Mouse (Mus musculus): Measurements from ENCODE around the gene Rps6ka2. TPM values are rescaled to one million over a fixed set of nuclear protein-coding genes. Genes with fewer than 3 reads are reported as not detected.
"Not testable (repeated sequence)": the region's sequence is repeated elsewhere in the genome, so short reads cannot be mapped to it uniquely, and the experiment has no call there.

The Rps6ka2 gene
- polyA plus RNA-seq, 1 experiment, result 15.6 TPM

DNA sequence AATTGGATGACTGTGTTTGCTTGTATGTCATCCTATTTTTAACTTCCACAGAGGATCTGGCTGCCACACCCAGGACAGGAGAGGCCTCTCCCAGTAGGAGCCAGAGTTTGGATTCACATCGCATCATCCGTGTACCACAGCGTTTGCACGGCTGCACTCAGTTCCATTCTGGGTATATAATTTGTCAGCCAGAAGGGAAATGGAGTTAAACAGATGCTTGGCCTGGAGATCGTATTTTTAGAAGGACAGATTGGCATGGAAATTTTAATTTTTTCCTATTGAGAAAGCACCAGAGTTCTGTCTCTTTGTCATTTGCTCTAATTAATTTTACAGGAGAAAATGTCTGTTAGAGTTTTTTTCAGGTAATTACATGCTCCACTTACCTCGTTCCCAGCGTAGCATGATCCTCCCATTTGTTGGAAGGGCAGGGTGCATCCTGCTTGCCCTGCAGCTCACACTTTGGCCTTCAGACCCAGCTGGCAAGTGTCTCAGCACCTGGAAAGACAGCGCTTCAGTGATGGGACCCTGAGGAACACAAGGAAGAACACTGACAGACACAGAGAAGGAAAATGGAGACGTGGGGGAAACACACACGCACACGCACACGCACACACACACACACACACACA is 116.6 kb downstream of the Rps6ka2 start:
- Histone ChIP-seq H3K4me1 (ENCODE audit: control insufficient read depth, insufficient read depth, low read length) (no peaks in the 10 kb centered on the region), H3K27ac (ENCODE audit: control insufficient read depth, insufficient read depth, low read depth, low read length) (no peak overlapping the region), H3K4me3 (ENCODE audit: control insufficient read depth, low read depth, low read length) (no peak overlapping the region), H3K36me3 (ENCODE audit: control insufficient read depth, insufficient read depth, low read length) (no peaks in the 10 kb centered on the region), H3K27me3 (ENCODE audit: control insufficient read depth, insufficient read depth, low read length) (no peaks in the 10 kb centered on the region)
- TF ChIP-seq CTCF (IDR thresholded peaks at IDR 0.05; ENCODE audit: control insufficient read depth, insufficient read depth, insufficient replicate concordance, low read depth, low read length), result no peak
- TF ChIP-seq POLR2A (IDR thresholded peaks at IDR 0.05; ENCODE audit: control insufficient read depth, low read depth, low read length), result no peak

DNA sequence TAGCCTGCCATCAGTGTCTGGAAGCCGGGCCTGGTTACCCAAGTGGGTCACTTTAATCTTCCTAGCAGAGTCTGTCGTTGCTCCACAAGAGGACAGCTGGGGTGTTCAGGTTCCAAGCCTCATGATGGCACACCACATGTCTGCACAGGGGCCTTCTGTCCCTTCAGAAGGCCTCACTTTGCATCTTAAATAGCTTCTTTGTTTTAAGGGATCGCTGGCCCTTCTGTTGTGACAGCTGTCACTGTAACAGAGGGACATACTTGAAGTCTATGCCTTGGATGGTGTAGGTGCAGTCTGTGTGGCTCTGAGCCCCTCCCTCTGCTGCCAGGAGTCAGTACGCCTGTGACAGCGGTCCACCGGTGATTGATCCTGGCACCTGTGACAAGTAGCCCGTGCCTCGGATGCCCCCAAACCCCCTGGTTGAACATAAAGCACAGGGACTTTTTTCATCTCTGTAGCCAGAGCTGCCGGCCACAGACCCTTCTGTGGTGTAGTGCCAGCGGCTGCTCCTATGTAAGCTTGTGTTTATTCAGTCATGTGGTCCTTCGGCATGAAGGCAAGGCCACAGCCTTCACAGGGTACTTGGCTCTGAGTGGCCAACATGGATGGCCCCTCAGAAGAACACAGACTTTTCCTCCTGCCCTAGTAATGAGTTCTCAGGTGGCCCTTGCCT is 122.2 kb downstream of the Rps6ka2 start:
- TF ChIP-seq CTCF (IDR thresholded peaks at IDR 0.05; ENCODE audit: control insufficient read depth, insufficient read depth, insufficient replicate concordance, low read depth, low read length) (no peak), POLR2A (IDR thresholded peaks at IDR 0.05; ENCODE audit: control insufficient read depth, low read depth, low read length) (no peak)
- no peaks in the 10 kb centered on the region for H3K4me1 ChIP-seq (ENCODE audit: control insufficient read depth, insufficient read depth, low read length)
- no peak overlapping the region for H3K27ac ChIP-seq (ENCODE audit: control insufficient read depth, insufficient read depth, low read depth, low read length)
- no peaks in the 10 kb centered on the region for H3K36me3 ChIP-seq (ENCODE audit: control insufficient read depth, insufficient read depth, low read length)
- no peaks in the 10 kb centered on the region for H3K27me3 ChIP-seq (ENCODE audit: control insufficient read depth, insufficient read depth, low read length)
- H3K4me3 ChIP-seq (ENCODE audit: control insufficient read depth, low read depth, low read length), result no peak overlapping the region

GRCm38 (mm10) chr17:7306278-7307196 is 136.6 kb downstream of the Rps6ka2 start:
- not testable (repeated sequence) for H3K27ac ChIP-seq (ENCODE audit: control insufficient read depth, insufficient read depth, low read depth, low read length); H3K4me3 ChIP-seq (ENCODE audit: control insufficient read depth, low read depth, low read length); H3K4me1 ChIP-seq (ENCODE audit: control insufficient read depth, insufficient read depth, low read length); H3K36me3 ChIP-seq (ENCODE audit: control insufficient read depth, insufficient read depth, low read length); H3K27me3 ChIP-seq (ENCODE audit: control insufficient read depth, insufficient read depth, low read length)

- H3K27me3 ChIP-seq (ENCODE audit: control insufficient read depth, insufficient read depth, low read length); H3K4me3 ChIP-seq (ENCODE audit: control insufficient read depth, low read depth, low read length); H3K4me1 ChIP-seq (ENCODE audit: control insufficient read depth, insufficient read depth, low read length); H3K36me3 ChIP-seq (ENCODE audit: control insufficient read depth, insufficient read depth, low read length); H3K27ac ChIP-seq (ENCODE audit: control insufficient read depth, insufficient read depth, low read depth, low read length): not testable (repeated sequence)
These were observed 145.9 kb downstream of the Rps6ka2 start for GRCm38 (mm10) chr17:7315693-7316382.

- H3K36me3 ChIP-seq (ENCODE audit: control insufficient read depth, insufficient read depth, low read length); H3K4me1 ChIP-seq (ENCODE audit: control insufficient read depth, insufficient read depth, low read length); H3K4me3 ChIP-seq (ENCODE audit: control insufficient read depth, low read depth, low read length); H3K27me3 ChIP-seq (ENCODE audit: control insufficient read depth, insufficient read depth, low read length); H3K27ac ChIP-seq (ENCODE audit: control insufficient read depth, insufficient read depth, low read depth, low read length): not testable (repeated sequence)
These were observed 149.9 kb downstream of the Rps6ka2 start for GRCm38 (mm10) chr17:7319789-7320188.

DNA sequence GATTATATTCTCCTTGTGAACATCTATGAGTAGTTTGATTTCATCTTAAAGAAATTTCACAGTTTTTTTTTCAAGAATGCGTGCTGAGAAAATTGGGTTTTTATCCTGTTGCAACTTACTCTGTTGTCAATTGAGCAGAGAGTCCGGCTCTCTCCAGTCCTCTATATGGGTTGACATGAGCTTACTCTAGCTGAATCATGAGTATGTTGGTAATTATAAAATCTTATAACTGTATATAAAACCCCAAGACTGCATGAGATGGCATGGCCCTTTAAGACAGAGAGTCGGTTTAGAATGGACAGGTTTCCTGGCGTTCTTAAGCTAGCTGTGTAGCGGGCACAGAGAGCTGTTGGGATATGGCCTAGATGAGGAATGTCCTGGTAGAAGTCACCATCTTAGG is 154.4 kb downstream of the Rps6ka2 start, which contains the start of gene Tcp10a:
Gene Tcp10a, plus strand, starts transcription at position 301 of the 400 bp plus-strand sequence.
- H3K27me3 ChIP-seq (ENCODE audit: control insufficient read depth, insufficient read depth, low read length); H3K36me3 ChIP-seq (ENCODE audit: control insufficient read depth, insufficient read depth, low read length); H3K4me1 ChIP-seq (ENCODE audit: control insufficient read depth, insufficient read depth, low read length); H3K27ac ChIP-seq (ENCODE audit: control insufficient read depth, insufficient read depth, low read depth, low read length): not testable (repeated sequence)
- H3K4me3 ChIP-seq (ENCODE audit: control insufficient read depth, low read depth, low read length), result peak within 1 kb of the TSS; percentile 62

DNA sequence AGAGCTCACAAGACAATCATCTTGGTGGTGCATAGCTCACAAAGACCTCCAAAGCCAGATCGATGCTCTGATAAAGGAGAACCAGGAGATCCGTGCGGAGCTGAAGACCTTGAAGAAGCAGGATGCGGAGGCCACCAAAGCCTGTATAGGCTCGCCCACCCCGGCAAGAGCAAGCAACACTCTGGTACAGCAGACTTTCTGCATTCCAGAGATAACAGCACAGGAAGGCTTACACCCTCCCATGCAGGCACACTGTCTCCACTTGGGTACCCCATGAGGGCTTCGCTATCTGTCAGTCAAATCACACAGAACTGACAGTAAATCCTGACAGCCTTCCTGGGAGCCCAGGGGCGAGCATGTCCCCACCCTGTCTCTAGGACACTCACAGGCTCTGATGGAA is 156.5 kb downstream of the Rps6ka2 start:
- not testable (repeated sequence) for H3K36me3 ChIP-seq (ENCODE audit: control insufficient read depth, insufficient read depth, low read length); H3K27ac ChIP-seq (ENCODE audit: control insufficient read depth, insufficient read depth, low read depth, low read length); H3K4me3 ChIP-seq (ENCODE audit: control insufficient read depth, low read depth, low read length); H3K4me1 ChIP-seq (ENCODE audit: control insufficient read depth, insufficient read depth, low read length); H3K27me3 ChIP-seq (ENCODE audit: control insufficient read depth, insufficient read depth, low read length)

GRCm38 (mm10) chr17:7332745-7333144 is 162.8 kb downstream of the Rps6ka2 start:
- not testable (repeated sequence) for H3K4me1 ChIP-seq (ENCODE audit: control insufficient read depth, insufficient read depth, low read length); H3K36me3 ChIP-seq (ENCODE audit: control insufficient read depth, insufficient read depth, low read length); H3K27ac ChIP-seq (ENCODE audit: control insufficient read depth, insufficient read depth, low read depth, low read length); H3K27me3 ChIP-seq (ENCODE audit: control insufficient read depth, insufficient read depth, low read length); H3K4me3 ChIP-seq (ENCODE audit: control insufficient read depth, low read depth, low read length)

DNA sequence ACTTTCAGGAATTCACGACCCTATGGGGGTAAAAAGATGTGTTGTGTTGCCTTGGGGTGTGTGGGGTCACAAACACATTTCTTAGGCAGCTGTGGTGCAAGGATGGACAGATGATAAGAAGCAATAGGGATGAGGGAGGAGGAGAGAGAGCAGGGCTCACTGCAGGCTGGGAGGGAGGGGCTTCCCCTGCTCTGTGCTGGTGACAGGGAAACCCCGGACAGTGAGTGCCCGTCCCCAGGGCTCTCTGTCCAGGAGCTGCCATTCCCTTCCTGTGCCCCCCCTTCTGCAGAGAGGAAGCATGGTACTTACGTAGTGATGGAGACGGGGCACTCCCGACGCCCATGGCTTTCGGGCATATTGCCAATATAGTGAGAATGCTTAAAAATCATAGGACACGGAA is 167.5 kb downstream of the Rps6ka2 start:
- H3K27ac ChIP-seq (ENCODE audit: control insufficient read depth, insufficient read depth, low read depth, low read length); H3K4me1 ChIP-seq (ENCODE audit: control insufficient read depth, insufficient read depth, low read length); H3K36me3 ChIP-seq (ENCODE audit: control insufficient read depth, insufficient read depth, low read length); H3K4me3 ChIP-seq (ENCODE audit: control insufficient read depth, low read depth, low read length); H3K27me3 ChIP-seq (ENCODE audit: control insufficient read depth, insufficient read depth, low read length): not testable (repeated sequence)

DNA sequence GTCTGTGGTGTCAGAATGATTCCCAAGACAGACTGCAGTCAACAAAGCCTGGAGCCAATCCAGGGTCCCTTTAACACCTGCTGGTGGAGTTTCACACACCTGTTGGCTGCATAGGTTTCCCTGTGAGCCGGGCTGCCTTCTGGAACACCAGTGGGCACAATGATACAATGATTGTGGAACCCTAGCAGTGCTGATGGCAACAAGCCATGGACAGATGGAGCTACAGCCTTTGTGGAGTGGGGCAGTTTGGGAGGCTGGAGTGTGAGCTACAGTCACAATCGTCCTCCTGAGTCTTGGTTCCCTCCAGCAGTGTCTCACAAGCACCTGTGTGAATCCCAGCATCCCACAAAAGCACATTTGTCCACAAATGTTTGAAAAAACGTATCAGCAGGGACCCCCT is 178.8 kb downstream of the Rps6ka2 start:
- H3K27me3 ChIP-seq (ENCODE audit: control insufficient read depth, insufficient read depth, low read length); H3K4me1 ChIP-seq (ENCODE audit: control insufficient read depth, insufficient read depth, low read length); H3K4me3 ChIP-seq (ENCODE audit: control insufficient read depth, low read depth, low read length); H3K27ac ChIP-seq (ENCODE audit: control insufficient read depth, insufficient read depth, low read depth, low read length); H3K36me3 ChIP-seq (ENCODE audit: control insufficient read depth, insufficient read depth, low read length): not testable (repeated sequence)

DNA sequence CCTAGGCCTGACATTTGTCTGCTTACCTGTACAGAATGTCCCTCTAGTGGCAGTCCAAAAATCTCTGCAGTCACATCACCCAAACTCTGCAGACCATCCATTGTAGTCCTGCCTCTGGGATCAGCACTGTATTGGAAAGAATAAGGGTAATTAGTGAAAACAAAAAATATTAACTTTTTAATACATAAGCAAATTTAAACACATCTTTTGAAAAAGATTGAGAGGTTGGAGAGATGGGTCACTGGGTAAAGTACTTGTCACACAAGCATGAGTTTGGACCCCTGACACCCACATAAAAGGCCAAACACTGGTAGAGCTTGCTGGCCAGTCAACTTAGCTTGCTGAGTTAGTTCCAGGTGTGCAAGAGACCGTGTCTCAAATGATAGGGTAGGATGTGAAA is 182.7 kb downstream of the Rps6ka2 start, which contains the start of gene Ttll2:
Gene Ttll2, minus strand, starts transcription at position 101 of the 400 bp plus-strand sequence.
- H3K27me3 ChIP-seq (ENCODE audit: control insufficient read depth, insufficient read depth, low read length); H3K27ac ChIP-seq (ENCODE audit: control insufficient read depth, insufficient read depth, low read depth, low read length); H3K36me3 ChIP-seq (ENCODE audit: control insufficient read depth, insufficient read depth, low read length); H3K4me1 ChIP-seq (ENCODE audit: control insufficient read depth, insufficient read depth, low read length); H3K4me3 ChIP-seq (ENCODE audit: control insufficient read depth, low read depth, low read length): not testable (repeated sequence)

Data from testis, adult 2 months (tissue).